Mouse (Mus musculus): ENCODE data around the gene Rasl11b. TPM values are rescaled to one million over a fixed set of nuclear protein-coding genes. Genes with fewer than 3 reads are reported as not detected.

The Rasl11b gene
- polyA plus RNA-seq, 1 experiment = 2.4 TPM

GRCm38 (mm10) chr5:74162013-74162412 is 33.1 kb upstream of the Rasl11b start:
- TF ChIP-seq CEBPB (IDR thresholded peaks at IDR 0.05; ENCODE audit: insufficient read depth, poor library complexity, severe bottlenecking) (no peak), MAX (IDR thresholded peaks at IDR 0.05; ENCODE audit: low read depth) (no peak), E2F4 (IDR thresholded peaks at IDR 0.05; ENCODE audit: insufficient read depth) (no peak), POLR2AphosphoS2 (IDR thresholded peaks at IDR 0.05; ENCODE audit: insufficient read length, low read depth) (no peak), MYOD1 (IDR thresholded peaks at IDR 0.05; ENCODE audit: control insufficient read depth in 1 of 3, insufficient read length in 2 of 3, low read depth in 2 of 3) (no peak), MYOG (IDR thresholded peaks at IDR 0.05; ENCODE audit: control insufficient read depth in 1 of 3, insufficient read depth in 1 of 3, insufficient read length in 2 of 3, low read depth in 2 of 3) (no peak), POLR2A (IDR thresholded peaks at IDR 0.05; ENCODE audit: insufficient read length, low read depth) (no peak), SRF (IDR thresholded peaks at IDR 0.05; ENCODE audit: control insufficient read depth, insufficient read length, low read depth) (no peak), TCF3 (IDR thresholded peaks at IDR 0.05; ENCODE audit: insufficient read length, low read depth) (no peak), TCF12 (IDR thresholded peaks at IDR 0.05; ENCODE audit: insufficient read depth, poor library complexity, severe bottlenecking) (no peak), REST (IDR thresholded peaks at IDR 0.05; ENCODE audit: insufficient read depth, insufficient read length) (no peak), USF1 (IDR thresholded peaks at IDR 0.05; ENCODE audit: low read depth) (no peak)
- no peak overlapping the region for H3K4me3 ChIP-seq

DNA sequence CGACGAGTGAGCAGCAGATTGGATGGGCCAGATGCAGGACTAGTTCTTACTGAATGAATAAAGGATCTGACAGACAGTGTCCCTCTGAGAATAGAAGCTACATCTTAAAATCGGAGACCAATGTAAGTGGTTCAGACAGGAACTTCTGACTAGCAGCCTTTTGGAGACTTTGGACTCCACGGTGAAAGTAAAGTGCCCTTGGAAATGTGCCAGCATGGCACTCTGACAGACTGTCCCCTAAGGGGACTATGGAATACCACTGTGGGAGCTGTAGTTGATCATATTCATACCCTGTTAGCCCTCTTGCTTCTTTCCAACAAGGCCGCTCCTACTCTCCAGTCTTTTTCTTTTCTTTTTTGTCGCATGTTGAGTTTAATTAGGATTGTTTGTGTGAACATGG is 31.9 kb upstream of the Rasl11b start:
- H3K27me3 ChIP-seq (ENCODE audit: control insufficient read depth, insufficient read depth, insufficient read length) = no peaks in the 10 kb centered on the region
- TF ChIP-seq TCF12 (IDR thresholded peaks at IDR 0.05; ENCODE audit: insufficient read depth, poor library complexity, severe bottlenecking) (no peak), REST (IDR thresholded peaks at IDR 0.05; ENCODE audit: insufficient read depth, insufficient read length) (no peak), USF1 (IDR thresholded peaks at IDR 0.05; ENCODE audit: low read depth) (no peak), TCF3 (IDR thresholded peaks at IDR 0.05; ENCODE audit: insufficient read length, low read depth) (no peak), POLR2A (IDR thresholded peaks at IDR 0.05; ENCODE audit: insufficient read length, low read depth) (no peak), MYOG (IDR thresholded peaks at IDR 0.05; ENCODE audit: control insufficient read depth in 1 of 3, insufficient read depth in 1 of 3, insufficient read length in 2 of 3, low read depth in 2 of 3) (no peak), SRF (IDR thresholded peaks at IDR 0.05; ENCODE audit: control insufficient read depth, insufficient read length, low read depth) (no peak), E2F4 (IDR thresholded peaks at IDR 0.05; ENCODE audit: insufficient read depth) (no peak), MYOD1 (IDR thresholded peaks at IDR 0.05; ENCODE audit: control insufficient read depth in 1 of 3, insufficient read length in 2 of 3, low read depth in 2 of 3) (no peak), CEBPB (IDR thresholded peaks at IDR 0.05; ENCODE audit: insufficient read depth, poor library complexity, severe bottlenecking) (no peak), MAX (IDR thresholded peaks at IDR 0.05; ENCODE audit: low read depth) (no peak)
- no peak overlapping the region for H3ac ChIP-seq (ENCODE audit: control insufficient read depth, insufficient read length)

More at GRCm38 (mm10) chr5:74162013-74162412, 33.1 kb upstream of the Rasl11b start:
- no peak overlapping the region for H3ac ChIP-seq (ENCODE audit: control insufficient read depth, insufficient read length)
- no peaks in the 10 kb centered on the region for H3K27me3 ChIP-seq (ENCODE audit: control insufficient read depth, insufficient read depth, insufficient read length)
- no peaks in the 10 kb centered on the region for H3K36me3 ChIP-seq (ENCODE audit: control insufficient read depth, insufficient read depth)
- no peaks in the 10 kb centered on the region for H3K79me2 ChIP-seq (ENCODE audit: control insufficient read depth, insufficient read depth)
- H3K4me2 ChIP-seq (ENCODE audit: low read depth) = no peak overlapping the region

GRCm38 (mm10) chr5:74164547-74164946 is 30.5 kb upstream of the Rasl11b start:
- Histone ChIP-seq H3K79me2 (ENCODE audit: control insufficient read depth, insufficient read depth) (no peaks in the 10 kb centered on the region), H3ac (ENCODE audit: control insufficient read depth, insufficient read length) (no peak overlapping the region), H3K4me3 (no peak overlapping the region), H3K27me3 (ENCODE audit: control insufficient read depth, insufficient read depth, insufficient read length) (no peaks in the 10 kb centered on the region), H3K4me2 (ENCODE audit: low read depth) (no peak overlapping the region), H3K36me3 (ENCODE audit: control insufficient read depth, insufficient read depth) (no peaks in the 10 kb centered on the region)
- TF ChIP-seq REST (IDR thresholded peaks at IDR 0.05; ENCODE audit: insufficient read depth, insufficient read length) (no peak), POLR2A (IDR thresholded peaks at IDR 0.05; ENCODE audit: insufficient read length, low read depth) (no peak), TCF3 (IDR thresholded peaks at IDR 0.05; ENCODE audit: insufficient read length, low read depth) (no peak), E2F4 (IDR thresholded peaks at IDR 0.05; ENCODE audit: insufficient read depth) (no peak), POLR2AphosphoS2 (IDR thresholded peaks at IDR 0.05; ENCODE audit: insufficient read length, low read depth) (no peak), MYOG (IDR thresholded peaks at IDR 0.05; ENCODE audit: control insufficient read depth in 1 of 3, insufficient read depth in 1 of 3, insufficient read length in 2 of 3, low read depth in 2 of 3) (no peak), CEBPB (IDR thresholded peaks at IDR 0.05; ENCODE audit: insufficient read depth, poor library complexity, severe bottlenecking) (no peak), SRF (IDR thresholded peaks at IDR 0.05; ENCODE audit: control insufficient read depth, insufficient read length, low read depth) (no peak), TCF12 (IDR thresholded peaks at IDR 0.05; ENCODE audit: insufficient read depth, poor library complexity, severe bottlenecking) (no peak), MAX (IDR thresholded peaks at IDR 0.05; ENCODE audit: low read depth) (no peak), USF1 (IDR thresholded peaks at IDR 0.05; ENCODE audit: low read depth) (no peak), MYOD1 (IDR thresholded peaks at IDR 0.05; ENCODE audit: control insufficient read depth in 1 of 3, insufficient read length in 2 of 3, low read depth in 2 of 3) (no peak)

More for the DNA sequence above, 31.9 kb upstream of the Rasl11b start:
- no peak overlapping the region for H3K4me3 ChIP-seq
- H3K79me2 ChIP-seq (ENCODE audit: control insufficient read depth, insufficient read depth) = no peaks in the 10 kb centered on the region
- H3K4me2 ChIP-seq (ENCODE audit: low read depth) = no peak overlapping the region
- no peaks in the 10 kb centered on the region for H3K36me3 ChIP-seq (ENCODE audit: control insufficient read depth, insufficient read depth)

DNA sequence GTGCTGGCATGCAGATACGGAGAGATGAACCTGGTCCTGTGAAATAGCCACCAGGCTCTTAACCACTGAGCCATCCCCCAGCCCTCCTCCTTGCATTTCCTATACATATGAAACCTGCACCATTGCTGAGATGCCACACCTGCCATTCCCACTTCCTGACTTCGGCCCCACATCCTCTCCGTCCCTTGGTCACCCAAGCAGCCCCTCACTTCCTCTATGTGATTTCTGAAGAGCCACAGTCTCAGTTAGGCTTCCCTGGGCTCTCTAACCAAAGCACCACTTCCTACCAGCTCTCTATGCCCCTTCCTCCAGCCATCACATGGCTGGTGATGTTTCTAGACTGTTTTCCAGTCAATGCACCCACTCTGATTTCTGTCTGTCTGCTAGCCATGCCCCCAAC is 28.4 kb upstream of the Rasl11b start:
- no peak overlapping the region for H3ac ChIP-seq (ENCODE audit: control insufficient read depth, insufficient read length)
- no peak overlapping the region for H3K4me3 ChIP-seq
- no peak for TF ChIP-seq TCF3 (IDR thresholded peaks at IDR 0.05; ENCODE audit: insufficient read length, low read depth)
- TF ChIP-seq CEBPB (IDR thresholded peaks at IDR 0.05; ENCODE audit: insufficient read depth, poor library complexity, severe bottlenecking) = no peak
- TF ChIP-seq MYOG (IDR thresholded peaks at IDR 0.05; ENCODE audit: control insufficient read depth in 1 of 3, insufficient read depth in 1 of 3, insufficient read length in 2 of 3, low read depth in 2 of 3) = no peak
- no peak for TF ChIP-seq MYOD1 (IDR thresholded peaks at IDR 0.05; ENCODE audit: control insufficient read depth in 1 of 3, insufficient read length in 2 of 3, low read depth in 2 of 3)
- TF ChIP-seq USF1 (IDR thresholded peaks at IDR 0.05; ENCODE audit: low read depth) = no peak
- TF ChIP-seq E2F4 (IDR thresholded peaks at IDR 0.05; ENCODE audit: insufficient read depth) = no peak
- TF ChIP-seq POLR2AphosphoS2 (IDR thresholded peaks at IDR 0.05; ENCODE audit: insufficient read length, low read depth) = no peak
- no peak for TF ChIP-seq REST (IDR thresholded peaks at IDR 0.05; ENCODE audit: insufficient read depth, insufficient read length)
- no peak for TF ChIP-seq TCF12 (IDR thresholded peaks at IDR 0.05; ENCODE audit: insufficient read depth, poor library complexity, severe bottlenecking)
- TF ChIP-seq SRF (IDR thresholded peaks at IDR 0.05; ENCODE audit: control insufficient read depth, insufficient read length, low read depth) = no peak
- TF ChIP-seq POLR2A (IDR thresholded peaks at IDR 0.05; ENCODE audit: insufficient read length, low read depth) = no peak
- TF ChIP-seq MAX (IDR thresholded peaks at IDR 0.05; ENCODE audit: low read depth) = no peak

More for the DNA sequence above, 28.4 kb upstream of the Rasl11b start:
- Histone ChIP-seq H3K79me2 (ENCODE audit: control insufficient read depth, insufficient read depth) (no peaks in the 10 kb centered on the region), H3K27me3 (ENCODE audit: control insufficient read depth, insufficient read depth, insufficient read length) (no peaks in the 10 kb centered on the region), H3K36me3 (ENCODE audit: control insufficient read depth, insufficient read depth) (no peaks in the 10 kb centered on the region), H3K4me2 (ENCODE audit: low read depth) (no peak overlapping the region)

Data from myocyte (in vitro differentiated cells).